Mouse (Mus musculus): ENCODE results near the gene Rpgr.
A peak's percentile ranks its signal among the peaks of the same experiment; 100 is the strongest.

Rpgr gene

GRCm38 (mm10) chrX:10216410-10216949 is at the start of gene Rpgr:
Gene Rpgr, minus strand, starts transcription at chrX:10216920.
- DNase-seq (ENCODE audit: low spot score), result peak; percentile 89

GRCm38 (mm10) chrX:10258260-10258659 is 41.5 kb upstream of the Rpgr start:
- no peak for DNase-seq (ENCODE audit: low spot score)

DNA sequence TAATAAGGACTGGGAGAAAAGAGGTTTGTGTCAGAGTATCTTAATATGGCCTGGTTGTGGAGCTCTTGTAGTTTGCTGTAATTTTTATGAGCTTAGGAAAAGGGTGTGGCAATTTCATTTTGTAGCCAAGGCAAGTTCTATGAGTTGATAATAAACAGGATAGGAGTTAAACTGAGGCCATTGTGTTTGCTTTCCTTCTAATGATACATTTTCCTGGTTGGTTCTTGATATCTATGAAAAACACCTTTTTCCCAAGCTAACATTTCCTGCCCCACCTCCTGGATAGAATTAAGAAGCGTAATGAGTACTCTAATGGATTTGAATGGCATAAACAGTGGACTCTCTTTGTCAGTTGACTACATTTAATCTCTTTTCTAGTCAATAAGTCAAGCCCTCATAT is 41.1 kb upstream of the Rpgr start:
- no peak for DNase-seq (ENCODE audit: low spot score)

DNA sequence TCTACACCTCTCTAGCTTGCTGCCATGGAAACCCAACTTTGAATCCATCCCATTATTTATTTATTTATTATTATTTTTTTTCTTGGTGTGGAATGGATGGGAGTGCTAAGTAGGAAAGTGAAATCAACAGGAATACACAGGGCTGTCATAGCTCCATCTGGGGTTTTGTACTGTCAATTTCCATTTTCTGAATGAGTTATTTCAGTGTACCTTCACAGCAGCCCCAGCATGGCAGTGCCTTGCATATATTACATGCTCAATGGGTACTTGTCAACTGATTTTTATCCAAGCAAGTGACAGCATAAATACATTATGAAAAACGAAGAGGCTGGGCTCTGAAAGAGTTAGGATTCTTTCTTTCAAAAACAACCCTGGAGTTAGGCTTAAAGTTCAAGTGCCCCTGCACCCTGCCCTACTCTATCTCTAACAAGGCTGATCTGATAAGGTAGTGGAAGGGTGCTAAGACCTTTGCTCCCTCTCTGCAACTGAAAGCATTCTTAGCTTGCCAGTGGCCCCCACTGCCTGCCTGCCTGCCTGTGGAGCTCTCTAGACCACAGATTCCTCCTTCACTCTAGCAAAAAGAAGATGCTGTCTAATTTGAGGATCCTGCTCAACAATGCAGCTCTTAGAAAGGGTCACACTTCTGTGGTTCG is 35.3 kb upstream of the Rpgr start, which contains the start of gene Otc:
TSS of gene Otc (plus strand) at position 454 of the 653 bp plus-strand sequence.
- no peak for DNase-seq (ENCODE audit: low spot score)

- DNase-seq (ENCODE audit: low spot score), result no peak
Measured at GRCm38 (mm10) chrX:10251357-10251756, 34.6 kb upstream of the Rpgr start.

GRCm38 (mm10) chrX:10243916-10244315 is 27.2 kb upstream of the Rpgr start:
- no peak for DNase-seq (ENCODE audit: low spot score)

DNA sequence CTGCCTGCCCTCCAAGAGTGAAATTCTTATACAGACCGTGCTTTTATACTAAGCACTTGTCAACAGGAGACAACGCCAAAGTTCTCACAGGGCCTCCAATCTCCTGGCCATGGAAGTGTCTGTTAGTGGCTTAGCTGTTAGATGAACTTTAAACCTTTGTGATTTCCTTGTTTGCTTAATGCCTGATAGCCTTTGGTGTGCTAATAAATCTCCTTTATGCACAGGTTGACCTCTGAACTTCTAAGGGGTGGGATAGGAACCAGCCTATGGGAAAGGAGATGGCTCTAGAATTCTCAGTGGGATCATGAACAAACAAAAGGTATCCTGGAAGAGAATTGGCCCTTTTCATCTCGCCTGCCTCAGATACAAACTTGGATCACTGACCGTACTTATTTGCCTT is 22.8 kb upstream of the Rpgr start:
- DNase-seq (ENCODE audit: low spot score), result peak; percentile 6

DNA sequence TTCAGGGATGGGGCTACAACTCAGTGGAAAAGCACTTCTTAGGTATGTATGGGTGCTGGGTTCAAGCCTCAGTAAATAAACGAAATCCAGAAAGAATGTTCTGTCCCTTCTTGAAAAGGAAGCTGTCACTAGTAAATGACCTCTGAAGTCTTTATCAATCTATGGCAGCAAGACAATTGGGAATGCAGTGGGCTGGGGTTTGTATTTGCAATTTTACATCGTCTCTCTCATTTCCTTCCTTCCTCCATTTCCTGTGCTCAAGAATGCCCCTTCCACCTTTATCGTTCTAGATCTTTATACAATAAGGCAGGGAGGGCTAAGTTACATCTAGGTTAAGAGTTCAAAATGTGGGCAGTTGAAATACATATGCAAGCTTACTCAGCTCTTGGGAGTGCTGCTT is 17.9 kb upstream of the Rpgr start:
- DNase-seq (ENCODE audit: low spot score), result no peak

DNA sequence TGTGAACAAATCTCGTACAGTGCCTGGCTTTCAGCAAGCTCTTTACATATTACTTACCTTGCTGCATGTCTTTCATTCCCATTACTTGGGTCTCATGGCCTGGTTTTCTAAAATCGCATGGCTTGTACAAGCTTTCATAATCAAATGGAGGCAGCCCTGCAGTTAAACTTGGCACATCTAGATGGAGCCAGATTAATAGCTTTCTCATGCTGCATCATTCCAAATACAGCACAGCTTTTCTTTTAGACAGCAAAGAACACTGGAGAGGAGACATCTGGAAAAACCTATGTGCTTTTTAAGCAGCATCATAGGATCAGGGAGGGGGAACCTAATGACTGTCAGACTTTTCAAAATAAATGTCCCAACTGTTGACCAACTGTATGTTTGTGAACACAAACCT is 16.3 kb upstream of the Rpgr start:
- no peak for DNase-seq (ENCODE audit: low spot score)

GRCm38 (mm10) chrX:10219281-10219680 is 2.6 kb upstream of the Rpgr start:
- no peak for DNase-seq (ENCODE audit: low spot score)

- DNase-seq (ENCODE audit: low spot score), result peak; percentile 5
Measured at GRCm38 (mm10) chrX:10215972-10216371, 748 bp downstream of the Rpgr start.

- DNase-seq (ENCODE audit: low spot score), result no peak
Measured at GRCm38 (mm10) chrX:10205937-10206336, 10.8 kb downstream of the Rpgr start.

DNA sequence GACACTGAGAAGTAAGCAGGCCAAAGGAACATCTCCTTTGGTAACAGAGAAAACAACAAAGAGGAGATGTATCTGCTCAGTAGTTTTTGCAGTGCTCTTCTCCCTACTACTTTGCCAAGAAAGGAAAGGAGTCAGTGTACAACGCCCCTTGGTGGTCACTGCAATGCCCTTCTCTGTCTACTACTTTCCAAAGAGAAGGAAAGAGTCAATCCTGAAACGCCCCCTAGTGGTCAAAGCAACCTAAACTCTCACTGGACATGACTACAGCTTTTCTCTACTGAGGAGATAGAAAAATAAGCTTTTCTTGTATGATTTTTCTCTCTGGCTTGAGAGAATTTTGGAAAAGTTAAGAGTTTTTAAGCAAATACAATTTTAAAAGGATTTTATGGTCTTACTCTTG is 15.4 kb downstream of the Rpgr start:
- DNase-seq (ENCODE audit: low spot score), result peak; percentile 32

GRCm38 (mm10) chrX:10152390-10152789 is 64.3 kb downstream of the Rpgr start:
- no peak for DNase-seq (ENCODE audit: low spot score)

DNA sequence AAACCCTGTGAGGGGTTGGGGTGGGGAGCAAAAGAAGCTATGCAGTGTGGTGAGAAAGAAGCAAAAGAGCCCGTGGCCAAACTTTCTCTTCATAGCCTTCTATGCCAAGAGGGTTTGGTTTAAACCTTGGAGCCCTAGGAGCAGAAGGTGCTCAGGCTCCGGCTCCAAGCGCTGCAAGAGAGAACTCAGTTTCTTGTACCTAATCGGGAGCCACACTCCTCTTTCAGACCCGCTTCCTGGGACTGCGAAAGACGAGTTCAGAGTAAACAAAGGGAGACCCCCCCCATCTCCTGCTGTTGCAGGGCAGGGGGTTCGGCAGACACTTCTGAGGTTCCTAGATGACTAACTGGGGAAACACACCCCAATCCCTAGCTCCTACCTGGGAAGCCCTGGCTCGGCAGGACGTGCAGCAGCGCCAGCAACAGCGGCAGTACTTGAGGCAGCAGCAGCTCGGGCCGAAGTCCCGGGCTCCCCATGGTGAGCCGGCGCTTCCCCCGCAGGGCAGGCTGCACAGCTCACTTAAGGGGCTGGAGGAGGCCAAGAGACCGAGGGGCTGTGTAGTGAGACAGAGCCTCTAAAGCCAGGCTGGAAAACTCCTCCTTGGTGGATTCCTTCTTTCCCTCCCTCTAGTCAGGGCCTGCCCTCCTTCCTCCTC is 99.5 kb downstream of the Rpgr start, which contains the start of gene Srpx:
TSS of gene Srpx (minus strand) at position 645 of the 655 bp plus-strand sequence.
- peak; percentile 20 for DNase-seq (ENCODE audit: low spot score)

GRCm38 (mm10) chrX:10115780-10116179 is 100.9 kb downstream of the Rpgr start:
- DNase-seq (ENCODE audit: low spot score), result no peak

GRCm38 (mm10) chrX:10110736-10111135 is 106.0 kb downstream of the Rpgr start:
- no peak for DNase-seq (ENCODE audit: low spot score)

DNA sequence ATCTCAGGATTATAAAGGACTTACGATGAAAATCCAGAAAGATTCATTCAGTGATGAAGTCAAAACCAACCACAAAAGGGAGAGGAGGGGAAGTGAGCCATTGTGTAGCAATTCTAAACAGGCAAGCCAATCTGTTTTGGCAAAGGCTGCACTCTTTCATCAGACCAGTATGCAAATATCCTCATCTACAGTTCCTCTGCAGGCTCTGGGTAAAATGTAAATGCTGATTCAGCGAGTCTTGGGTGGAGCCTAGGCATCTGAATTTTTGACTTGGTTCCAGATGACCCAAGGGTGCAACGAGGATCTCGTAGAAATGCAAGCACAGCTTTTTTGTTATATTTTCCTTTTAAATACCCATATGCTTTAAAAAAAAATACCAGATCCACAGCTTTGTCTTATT is 108.2 kb downstream of the Rpgr start:
- DNase-seq (ENCODE audit: low spot score), result no peak

- DNase-seq (ENCODE audit: low spot score), result no peak
Measured at GRCm38 (mm10) chrX:10105475-10105874, 111.2 kb downstream of the Rpgr start.

GRCm38 (mm10) chrX:10102739-10103138 is 114.0 kb downstream of the Rpgr start:
- DNase-seq (ENCODE audit: low spot score), result no peak

- DNase-seq (ENCODE audit: low spot score), result no peak
Measured at GRCm38 (mm10) chrX:10095797-10096196, 120.9 kb downstream of the Rpgr start.

DNA sequence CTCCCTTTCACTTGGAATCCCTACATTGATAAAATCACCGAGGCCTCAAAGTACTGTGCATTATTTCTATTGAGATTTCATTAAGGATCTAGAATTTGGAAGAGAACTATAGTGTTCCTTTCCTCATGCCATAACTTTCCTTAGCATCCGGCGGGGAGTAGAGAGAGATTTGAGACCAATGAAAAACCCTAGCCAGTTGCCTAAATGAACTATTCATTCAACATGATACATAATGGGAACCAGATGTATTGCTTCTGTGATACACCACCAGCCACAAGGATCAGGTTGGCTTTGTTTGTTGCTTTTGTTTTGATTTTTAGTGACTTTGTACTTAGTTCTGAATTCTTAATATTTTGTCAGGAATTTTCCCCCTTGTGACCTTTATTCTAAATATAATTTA is 136.3 kb downstream of the Rpgr start:
- peak; percentile 21 for DNase-seq (ENCODE audit: low spot score)

DNA sequence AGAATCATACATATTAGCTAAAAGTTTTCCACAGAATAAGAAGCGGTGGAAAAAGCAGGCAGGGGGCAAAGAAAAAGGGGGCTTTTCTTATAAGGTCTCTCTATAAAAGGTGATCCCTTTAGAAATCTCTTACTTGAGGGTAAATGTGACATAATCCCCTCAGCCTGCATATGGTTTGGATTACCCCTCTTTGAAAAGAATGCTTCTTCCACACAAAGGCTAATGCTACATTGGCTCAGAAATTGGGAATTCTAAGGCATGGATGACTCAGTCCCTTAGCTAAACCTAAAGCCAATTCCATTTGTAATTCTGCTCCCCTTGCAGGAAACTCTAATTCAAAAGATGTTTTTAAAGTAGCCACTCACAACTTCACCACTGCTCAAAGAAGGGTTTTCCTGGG is 136.7 kb downstream of the Rpgr start:
- peak; percentile 6 for DNase-seq (ENCODE audit: low spot score)

All from embryo, embryonic 10 days (tissue).